Mouse (Mus musculus): ENCODE results near the gene Nqo1. TPM values are rescaled to one million over a fixed set of nuclear protein-coding genes. Genes with fewer than 3 reads are reported as not detected.

The Nqo1 gene
- total RNA-seq, 2 experiments from 2014 or later, result 3.0 to 3.4 TPM

DNA sequence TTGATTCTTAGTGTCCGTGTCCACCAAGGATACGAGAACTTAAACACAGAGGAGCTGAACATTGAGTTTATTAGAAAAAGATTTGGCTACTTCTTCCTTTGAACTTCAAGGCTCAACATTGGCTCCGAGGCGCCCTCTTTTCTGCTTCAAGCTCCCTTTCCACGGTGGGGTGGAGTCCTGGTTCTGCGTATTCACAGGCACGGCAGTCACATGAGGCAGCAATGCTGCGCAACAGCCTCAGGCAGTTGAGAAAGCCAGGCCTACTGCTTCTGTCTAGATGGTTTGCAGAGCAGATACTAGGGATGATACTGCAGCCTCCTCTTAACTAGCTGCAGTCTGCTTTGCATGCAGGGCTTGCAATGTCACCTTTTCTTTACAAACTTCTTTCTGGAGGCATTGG, 9.5 kb upstream of the Nqo1 start:
- intact Hi-C loops (cut with DNase I), result no loop called here
- DNase-seq (ENCODE audit: extremely low spot score in 1 of 2, low spot score in 2 of 2), result no peak

DNA sequence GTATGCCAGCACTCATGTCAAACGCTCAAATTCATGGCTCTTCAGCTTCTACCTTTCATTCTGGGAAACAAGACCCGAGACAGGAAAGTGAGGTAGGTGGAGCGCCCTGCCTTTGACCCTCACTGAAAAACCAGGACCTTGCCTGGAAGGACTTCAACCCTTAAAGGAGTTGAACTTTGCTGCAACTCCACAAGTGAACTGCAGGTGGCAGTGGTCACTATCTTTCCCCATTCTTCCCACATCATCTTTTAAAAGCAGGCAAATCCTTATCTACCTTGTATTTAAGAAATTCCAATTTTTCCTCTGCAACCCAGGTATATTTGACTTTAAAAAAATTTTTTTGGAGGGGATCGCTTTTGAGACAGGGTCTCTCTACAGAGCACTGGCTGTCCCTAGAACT, 8.4 kb upstream of the Nqo1 start:
- intact Hi-C loops (cut with DNase I), result no loop called here
- no peak for DNase-seq (ENCODE audit: extremely low spot score in 1 of 2, low spot score in 2 of 2)

DNA sequence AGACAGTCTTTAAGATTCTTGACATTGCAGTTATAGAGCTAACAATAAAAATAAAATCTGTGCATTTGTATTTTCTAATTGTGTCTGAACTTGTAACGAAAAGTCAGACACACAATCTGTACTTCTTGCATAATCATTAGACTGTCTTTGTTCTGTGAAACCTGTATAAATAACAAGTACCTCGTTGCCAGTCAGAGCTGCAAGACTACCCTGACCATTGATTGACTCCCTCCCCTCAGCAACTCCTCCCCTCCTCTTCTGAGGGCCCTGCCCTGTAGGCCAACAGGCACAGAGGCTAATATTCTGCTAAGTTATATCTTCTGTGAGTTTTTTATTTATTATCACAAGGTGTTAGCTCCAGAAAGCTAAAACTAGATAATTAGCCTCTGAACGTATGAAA, 2.9 kb upstream of the Nqo1 start:
- intact Hi-C loops (cut with DNase I), result no loop called here
- no peak for DNase-seq (ENCODE audit: extremely low spot score in 1 of 2, low spot score in 2 of 2)

DNA sequence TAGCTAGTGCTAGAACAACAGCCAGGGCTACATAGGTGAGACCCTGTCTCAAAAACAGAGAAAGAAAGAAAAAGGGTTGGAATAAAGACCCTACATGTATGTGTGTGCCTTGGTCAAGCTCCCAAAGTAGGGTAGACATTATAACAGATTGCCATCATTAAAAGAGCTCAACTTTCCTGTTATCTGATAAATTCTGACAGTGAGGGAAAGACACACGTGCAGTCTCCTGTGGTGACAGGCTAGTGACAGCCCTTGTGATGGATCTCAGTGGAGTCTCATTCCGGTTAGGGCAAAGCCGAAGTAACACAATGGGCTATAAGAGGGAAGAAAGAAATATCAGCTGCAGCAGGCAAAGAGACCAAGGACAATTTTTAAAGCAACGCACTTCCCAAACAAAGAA, 1.1 kb upstream of the Nqo1 start:
- DNase-seq (ENCODE audit: extremely low spot score in 1 of 2, low spot score in 2 of 2), result no peak
- intact Hi-C loops (cut with DNase I), result no loop called here

DNA sequence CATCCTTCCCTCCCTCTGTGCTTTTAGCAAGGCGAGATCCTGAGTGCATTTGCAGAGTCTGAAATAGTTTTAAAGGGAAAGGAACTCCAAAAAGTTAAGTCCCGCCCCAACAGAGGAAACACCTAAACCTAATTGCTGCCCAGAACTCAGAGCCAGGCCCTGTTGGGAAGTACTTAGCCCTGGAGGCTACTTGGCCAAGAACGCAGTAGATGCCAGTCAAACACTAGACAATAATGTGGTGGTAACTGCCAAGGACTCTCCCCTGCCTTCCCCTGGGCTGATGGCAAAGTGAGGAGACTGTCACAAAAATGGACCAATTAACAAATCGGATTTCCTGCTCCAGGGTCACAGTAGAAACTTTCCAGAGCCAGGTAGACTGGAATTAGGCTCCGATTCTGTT, 1.1 kb downstream of the Nqo1 start:
- intact Hi-C loops (cut with DNase I), result no loop called here
- DNase-seq (ENCODE audit: extremely low spot score in 1 of 2, low spot score in 2 of 2), result no peak

DNA sequence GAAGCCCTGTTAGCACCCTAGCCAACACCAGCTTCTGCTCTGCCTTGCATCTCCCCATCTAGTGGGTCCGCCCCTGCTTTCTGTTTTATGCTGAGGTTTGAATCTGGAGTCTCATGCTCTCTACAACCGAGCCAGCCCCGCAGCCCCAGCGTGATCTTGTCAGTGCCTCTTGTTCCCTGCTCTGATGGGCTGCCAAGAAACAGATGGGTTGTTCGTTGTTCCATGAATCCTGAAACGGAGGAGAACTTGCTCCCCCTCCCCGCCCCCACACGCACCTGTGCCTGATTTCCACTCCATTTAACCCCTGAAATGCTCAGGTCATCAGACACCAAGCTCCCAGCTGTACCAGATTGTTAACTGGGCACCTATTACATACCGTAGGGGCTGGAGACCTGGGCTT, 3.5 kb downstream of the Nqo1 start:
- DNase-seq (ENCODE audit: extremely low spot score in 1 of 2, low spot score in 2 of 2), result peak in 1 of 2 experiments; percentile 49

DNA sequence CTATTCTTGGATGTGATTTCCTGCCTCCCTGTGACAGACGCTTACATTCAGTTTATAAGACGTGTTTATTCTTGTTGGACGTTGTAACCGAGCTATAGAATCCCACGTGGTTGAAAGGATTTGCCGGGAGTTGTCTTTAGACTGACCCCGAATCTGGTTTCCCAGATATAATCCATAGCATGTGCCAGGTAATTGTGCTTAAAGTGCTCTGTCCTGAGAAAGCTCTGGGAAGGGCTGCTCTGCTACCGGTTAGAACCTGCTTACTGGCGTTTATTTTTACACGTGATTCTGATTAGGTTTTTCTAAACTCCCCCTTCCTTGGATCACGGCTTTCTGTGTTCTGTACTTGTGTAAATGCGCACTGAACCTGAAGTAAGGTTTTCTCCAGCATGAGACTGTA, 5.3 kb downstream of the Nqo1 start:
- intact Hi-C loops (cut with DNase I), result no loop called here

More for the DNA sequence above, 3.5 kb downstream of the Nqo1 start:
- intact Hi-C loops (cut with DNase I), result no loop called here

DNA sequence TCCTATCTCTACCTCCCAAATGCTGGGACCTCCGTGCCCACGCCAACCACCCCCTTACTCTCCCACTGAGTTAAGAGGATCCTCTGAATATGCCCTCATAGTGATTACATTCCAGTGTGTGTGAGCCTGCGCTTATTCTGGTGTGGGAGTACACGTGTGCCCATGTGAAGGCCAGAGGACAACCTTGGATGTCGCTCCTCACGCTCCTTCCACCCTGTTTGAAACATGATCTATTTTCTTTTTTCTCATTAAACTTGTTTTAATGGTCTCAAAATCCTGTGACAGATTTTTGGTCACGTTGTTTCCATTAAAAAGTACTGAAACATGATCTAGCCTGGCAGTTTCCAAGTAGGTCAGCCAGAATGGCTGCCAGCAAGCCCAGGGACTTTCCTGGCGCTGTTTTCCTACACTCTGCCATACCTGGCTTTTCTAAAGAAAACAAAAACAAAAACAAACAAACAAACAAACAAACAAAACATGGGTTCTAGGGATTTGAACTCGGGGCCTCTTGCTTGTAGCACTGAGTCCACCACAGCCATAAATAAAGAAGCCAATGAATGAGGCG, 6.8 kb downstream of the Nqo1 start:
- no peak for DNase-seq (ENCODE audit: extremely low spot score in 1 of 2, low spot score in 2 of 2)
- intact Hi-C loops (cut with DNase I), result no loop called here

More for the DNA sequence above, 5.3 kb downstream of the Nqo1 start:
- DNase-seq (ENCODE audit: extremely low spot score in 1 of 2, low spot score in 2 of 2), result no peak

DNA sequence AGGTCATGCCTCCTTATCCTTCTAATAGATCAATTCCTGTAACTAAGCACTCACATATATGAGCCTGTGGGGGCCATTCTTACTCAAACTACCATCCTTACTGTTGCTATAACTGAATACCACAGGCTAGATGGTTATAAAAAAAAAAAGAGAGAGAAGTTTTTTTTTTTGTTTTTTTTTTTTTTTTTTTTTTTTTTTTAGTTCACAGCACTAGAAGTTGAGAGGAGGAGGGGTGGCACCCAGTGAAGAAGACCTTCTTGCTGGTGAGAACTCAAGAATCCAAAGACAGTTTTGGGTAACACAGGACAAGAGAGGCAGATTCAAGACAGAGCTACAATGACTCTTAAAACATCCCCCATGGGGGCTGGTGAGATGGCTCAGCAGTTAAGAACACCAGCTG, 7.6 kb downstream of the Nqo1 start:
- intact Hi-C loops (cut with DNase I), result no loop called here
- DNase-seq (ENCODE audit: extremely low spot score in 1 of 2, low spot score in 2 of 2), result no peak

DNA sequence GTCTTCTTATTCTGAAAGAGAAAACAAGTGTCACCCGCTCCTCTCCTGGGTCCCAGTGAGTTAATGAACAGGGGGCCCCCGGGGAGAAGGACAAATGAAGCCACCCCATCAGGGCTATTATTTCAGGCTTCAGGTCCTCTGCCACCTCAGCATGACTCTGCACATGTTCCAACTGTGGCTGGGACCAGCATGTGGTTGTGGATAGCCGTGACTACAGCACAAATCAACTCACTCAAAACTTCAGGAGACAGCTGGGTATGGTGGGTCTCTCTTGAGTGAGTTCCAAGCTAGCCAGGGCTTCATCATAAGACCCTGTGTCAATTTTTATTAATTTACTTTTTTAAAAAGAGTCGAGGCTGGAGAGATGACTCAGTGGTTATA, 11.9 kb downstream of the Nqo1 start:
- intact Hi-C loops (cut with DNase I), result no loop called here
- no peak for DNase-seq (ENCODE audit: extremely low spot score in 1 of 2, low spot score in 2 of 2)

DNA sequence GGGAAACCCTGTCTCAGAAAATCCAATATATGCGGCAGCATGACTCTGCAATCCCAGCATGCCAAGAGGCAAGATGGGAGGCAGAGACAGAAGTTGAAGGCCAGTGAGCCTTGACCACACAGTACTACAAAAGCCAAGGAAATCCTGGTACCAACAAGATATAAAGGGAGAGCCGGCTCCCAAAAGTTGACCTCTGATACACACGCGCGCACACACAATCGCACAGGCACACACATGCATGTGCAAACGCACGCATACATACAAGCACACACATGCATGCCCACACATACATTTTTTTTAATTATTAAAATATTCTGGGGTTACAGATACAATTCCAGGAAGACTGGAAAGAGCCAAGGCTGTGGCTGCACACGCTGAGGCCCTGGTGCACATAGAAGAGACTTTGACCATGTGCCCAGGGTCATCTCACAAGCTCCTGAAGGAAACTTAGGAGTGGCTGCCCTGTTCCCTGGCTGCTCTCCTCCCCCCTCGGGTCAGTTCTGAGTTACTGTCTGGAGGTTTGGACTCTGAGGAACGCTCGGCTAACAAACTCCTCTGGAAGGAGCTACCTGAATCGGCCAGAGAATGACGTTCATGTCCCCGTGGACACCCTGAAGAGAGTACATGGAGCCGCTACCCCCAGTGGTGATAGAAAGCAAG, 12.4 kb downstream of the Nqo1 start:
- DNase-seq (ENCODE audit: extremely low spot score in 1 of 2, low spot score in 2 of 2), result no peak
- intact Hi-C loops (cut with DNase I), result no loop called here

DNA sequence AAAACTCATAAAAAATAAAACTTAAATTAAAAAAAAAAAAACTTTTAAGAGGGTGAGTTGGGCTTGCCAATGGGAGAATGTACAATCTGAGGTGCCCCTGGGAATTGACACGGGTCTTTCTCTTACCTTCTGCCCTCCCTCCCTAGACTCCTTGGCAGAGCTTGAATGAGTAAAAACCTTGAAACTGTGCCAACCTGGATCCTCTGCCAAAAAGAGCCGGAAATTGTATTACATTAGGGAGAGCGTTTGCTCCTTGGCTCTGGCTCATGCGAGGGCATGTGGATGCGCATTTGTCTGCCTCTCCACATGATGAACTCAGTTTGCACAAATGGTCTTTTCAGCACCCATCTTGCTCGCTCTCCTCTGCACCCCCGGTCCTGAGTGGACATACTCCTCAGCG, 13.4 kb downstream of the Nqo1 start:
- peak; percentile 45 to 59 for DNase-seq (ENCODE audit: extremely low spot score in 1 of 2, low spot score in 2 of 2)
- intact Hi-C loops (cut with DNase I), result loop anchor here (5.0 kb wide), 1 partner anchor 33 kb away; no protein-coding TSS in a partner anchor

DNA sequence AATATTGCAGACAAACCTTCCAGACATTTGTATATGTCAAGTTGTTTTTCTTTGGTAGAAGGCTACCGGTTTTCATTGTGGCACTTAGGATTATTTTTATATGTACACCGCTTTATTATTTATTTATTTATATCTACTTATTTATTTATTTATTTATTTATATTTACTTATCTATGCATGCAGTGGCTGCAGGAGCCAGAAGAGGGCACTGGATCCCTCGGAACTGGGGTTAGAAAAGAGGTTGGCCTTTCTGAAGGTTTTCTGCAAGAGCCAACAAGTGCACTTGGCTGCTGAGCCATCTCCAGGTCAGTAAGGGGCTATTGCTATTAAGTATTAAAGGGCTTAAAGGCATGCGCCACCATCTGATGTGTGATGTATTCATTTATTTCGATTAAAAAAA, 15.1 kb downstream of the Nqo1 start:
- peak in 1 of 2 experiments; percentile 38 for DNase-seq (ENCODE audit: extremely low spot score in 1 of 2, low spot score in 2 of 2)
- intact Hi-C loops (cut with DNase I), result loop anchor here (5.0 kb wide), 1 partner anchor 34 kb away; no protein-coding TSS in a partner anchor

DNA sequence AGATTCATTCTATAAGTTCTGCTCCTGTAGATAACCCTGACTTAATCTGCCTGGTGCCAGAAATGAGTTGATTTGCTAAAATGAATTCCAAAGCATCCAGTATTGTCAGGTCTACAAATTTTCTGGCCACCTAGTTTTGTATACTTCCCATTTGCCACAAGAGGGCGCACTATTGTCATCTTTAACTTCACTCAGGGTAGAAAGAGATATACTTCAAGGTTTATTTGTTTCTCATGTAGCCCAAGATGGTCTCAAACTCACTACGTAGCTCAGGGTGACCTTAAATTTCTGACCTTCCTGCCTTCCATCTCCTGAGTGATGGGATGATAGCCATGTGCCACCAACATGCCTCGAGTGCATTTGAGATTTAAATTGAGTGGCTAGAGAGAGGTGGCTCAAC, 16.4 kb downstream of the Nqo1 start:
- intact Hi-C loops (cut with DNase I), result loop anchor here (5.0 kb wide), 1 partner anchor 36 kb away; no protein-coding TSS in a partner anchor
- DNase-seq (ENCODE audit: extremely low spot score in 1 of 2, low spot score in 2 of 2), result no peak

DNA sequence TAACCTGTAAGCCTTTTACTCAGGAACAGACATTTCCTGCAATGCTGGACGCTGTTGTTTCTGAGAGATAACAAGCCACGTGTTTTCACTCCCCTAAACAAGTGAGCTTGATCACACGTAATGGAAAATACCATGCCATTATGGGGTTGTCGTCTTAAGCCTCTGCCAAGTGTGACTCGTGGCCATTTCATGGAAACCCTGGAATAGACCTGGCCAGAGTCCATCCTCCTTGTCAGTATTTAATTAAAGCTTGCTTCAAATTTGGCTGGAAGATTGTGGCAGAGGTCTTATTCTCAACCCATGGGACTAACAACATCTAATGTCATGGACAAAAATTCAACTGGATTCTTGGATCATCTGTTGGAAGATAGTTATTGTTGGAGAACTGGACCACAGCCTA, 16.8 kb downstream of the Nqo1 start:
- intact Hi-C loops (cut with DNase I), result loop anchor here (5.0 kb wide), 1 partner anchor 36 kb away; no protein-coding TSS in a partner anchor
- no peak for DNase-seq (ENCODE audit: extremely low spot score in 1 of 2, low spot score in 2 of 2)

DNA sequence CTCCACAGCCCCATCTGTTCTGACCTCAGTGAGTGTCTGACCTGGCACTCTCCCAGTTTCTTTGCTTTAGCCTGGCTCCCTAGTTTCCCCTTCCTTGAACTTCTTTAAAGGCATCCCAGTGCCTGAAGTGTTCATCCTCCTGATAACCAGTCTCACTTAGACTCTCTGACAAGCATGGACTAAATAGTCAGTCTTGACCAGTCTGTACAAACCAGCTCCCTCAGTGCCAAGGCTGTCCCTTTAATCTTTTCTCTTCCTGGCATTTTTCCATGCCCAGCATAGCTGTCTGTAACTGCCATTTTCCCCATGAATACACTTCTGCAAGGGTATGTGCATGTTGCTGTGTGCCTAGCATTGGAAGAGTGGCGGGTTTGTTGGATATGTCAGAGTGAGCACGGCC, 17.9 kb downstream of the Nqo1 start:
- intact Hi-C loops (cut with DNase I), result loop anchor here (5.0 kb wide), 1 partner anchor 37 kb away; no protein-coding TSS in a partner anchor
- DNase-seq (ENCODE audit: extremely low spot score in 1 of 2, low spot score in 2 of 2), result no peak

DNA sequence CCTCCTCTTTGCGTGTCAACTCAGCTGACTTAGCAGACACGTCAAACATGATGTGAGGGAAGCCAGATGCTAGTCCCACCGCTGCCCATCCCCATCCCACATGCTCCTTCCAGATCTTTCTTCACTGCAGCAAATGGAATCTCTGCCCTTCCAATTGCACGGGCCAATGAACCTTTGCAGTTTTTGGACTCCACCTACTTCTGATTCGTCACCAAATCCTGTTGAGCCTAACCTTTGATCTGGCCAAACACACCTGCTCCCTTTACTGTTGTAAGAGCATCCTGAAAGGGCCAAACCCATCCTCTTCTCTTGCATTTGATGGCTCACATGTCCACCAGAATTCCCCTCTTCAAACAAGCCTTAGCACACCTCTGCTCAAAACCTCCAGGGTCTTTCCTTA, 18.4 kb downstream of the Nqo1 start:
- intact Hi-C loops (cut with DNase I), result loop anchor here (5.0 kb wide), 1 partner anchor 38 kb away; no protein-coding TSS in a partner anchor
- DNase-seq (ENCODE audit: extremely low spot score in 1 of 2, low spot score in 2 of 2), result no peak

DNA sequence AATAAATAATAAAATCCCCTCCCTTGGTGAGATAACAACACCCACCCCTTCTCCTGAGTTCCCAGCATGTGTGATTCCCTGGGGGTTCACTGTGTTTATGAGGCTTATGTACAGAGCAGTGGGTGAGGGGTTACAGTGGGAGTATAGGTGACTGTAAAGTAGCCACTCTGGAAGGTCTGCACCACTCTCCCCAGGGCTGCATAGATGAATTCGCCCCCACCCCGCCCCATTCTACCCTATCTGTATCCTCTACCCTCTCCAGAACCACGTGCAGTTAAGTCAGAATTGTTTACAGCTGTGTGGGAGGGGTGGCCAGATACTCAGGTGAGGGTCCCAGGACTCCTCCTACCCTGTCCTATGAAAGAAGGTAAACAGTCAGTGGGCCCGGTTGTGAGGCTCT, 20.1 kb downstream of the Nqo1 start:
- no peak for DNase-seq (ENCODE audit: extremely low spot score in 1 of 2, low spot score in 2 of 2)
- intact Hi-C loops (cut with DNase I), result no loop called here

DNA sequence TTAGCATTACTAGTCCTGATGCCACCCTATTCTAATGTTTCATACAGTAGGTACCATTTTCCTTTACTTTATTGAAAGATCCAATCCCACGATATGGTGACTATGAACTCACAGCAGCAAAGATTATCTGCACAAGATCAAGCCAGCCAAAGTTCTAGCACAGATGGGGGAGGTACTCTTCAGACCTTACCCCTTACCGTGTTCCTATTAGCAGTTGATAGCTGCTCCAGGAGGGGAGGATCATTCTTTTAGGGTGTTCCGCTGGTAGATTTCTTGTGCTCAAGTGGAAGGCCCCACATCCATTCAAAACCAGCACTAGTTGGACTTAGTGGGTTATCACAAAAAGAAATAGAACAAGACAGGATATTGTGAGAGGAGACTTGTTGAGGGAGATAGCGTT, 21.3 kb downstream of the Nqo1 start:
- no peak for DNase-seq (ENCODE audit: extremely low spot score in 1 of 2, low spot score in 2 of 2)
- intact Hi-C loops (cut with DNase I), result no loop called here

DNA sequence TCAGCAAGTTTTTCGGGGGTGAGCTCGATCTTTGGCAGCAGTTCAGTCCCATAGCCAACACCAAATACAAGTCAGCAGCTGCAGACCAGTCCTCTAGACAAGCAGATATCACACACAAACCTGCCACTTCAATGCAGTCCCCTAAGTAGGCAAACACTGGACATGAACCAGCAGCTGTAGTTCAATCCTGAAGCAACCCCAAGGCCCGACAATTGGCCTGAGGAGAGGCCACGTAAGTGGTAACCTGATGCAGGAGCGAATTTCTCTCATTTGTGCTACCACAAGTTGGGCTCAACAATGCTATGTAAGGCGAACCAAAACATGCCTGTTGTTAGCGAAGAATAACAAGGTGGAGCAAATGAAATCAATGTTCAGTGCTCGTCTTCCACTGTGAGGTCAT, 22.3 kb downstream of the Nqo1 start:
- DNase-seq (ENCODE audit: extremely low spot score in 1 of 2, low spot score in 2 of 2), result no peak
- intact Hi-C loops (cut with DNase I), result no loop called here

DNA sequence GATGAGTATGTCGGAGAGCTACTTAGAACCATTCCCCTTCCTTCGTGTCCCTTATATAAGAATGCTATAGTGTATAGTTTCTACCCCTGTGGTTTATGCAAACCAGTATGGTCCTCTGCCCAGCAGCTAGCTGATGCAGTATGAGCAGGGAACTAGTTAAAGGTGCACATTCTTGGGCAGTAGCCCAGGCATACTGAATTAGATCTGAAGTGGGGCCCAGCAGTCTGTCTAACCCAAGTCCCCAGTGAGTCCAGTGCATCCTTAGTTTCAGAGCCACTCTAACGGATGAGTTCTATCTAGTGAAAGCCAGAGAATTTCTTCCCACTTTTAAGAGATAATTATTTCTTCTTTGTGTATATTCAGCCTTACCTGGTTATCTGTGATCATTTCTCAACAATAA, 25.7 kb downstream of the Nqo1 start:
- no peak for DNase-seq (ENCODE audit: extremely low spot score in 1 of 2, low spot score in 2 of 2)
- intact Hi-C loops (cut with DNase I), result no loop called here

All from left cerebral cortex, postnatal 10 days (tissue).